Mouse (Mus musculus) limb, embryonic 11.5 days (tissue): ENCODE measurements at regions not wholly inside any gene's neighbourhood (a gene's known extent, or its start where the extent isn't known, plus 50 kb on each side); places are given as distances from the start of the nearest gene placed in this dataset.

Experiments
- ATAC-seq: fragments of 200-750 bp; cut with Nextera tagmentation; 2 replicates; pipeline ENCODE4 v1.8.0; 2017; ENCODE audit warnings: low read depth; ENCODE audit not compliant: insufficient number of reproducible peaks, low FRiP score, low TSS enrichment
- DNase-seq: peaks from one replicate; pipeline ENCODE4 v3.0.0-alpha.2; 2015; ENCODE audit warnings: low spot score
- H3K27ac ChIP-seq: fragments of 300-500 bp; sonication (generic); replicated peaks from 2 replicates; pipeline ENCODE4 v1.5.1; 2014; ENCODE audit warnings: low read depth, mild to moderate bottlenecking, low read length
- H3K27me3 ChIP-seq: fragments of 300-500 bp; sonication (generic); 2 replicates; pipeline ENCODE4 v1.6.1; 2014; ENCODE audit warnings: mild to moderate bottlenecking, low read length, mixed read lengths; ENCODE audit not compliant: control insufficient read depth, insufficient read depth
- H3K36me3 ChIP-seq: fragments of 300-500 bp; sonication (generic); 2 replicates; pipeline ENCODE4 v1.6.1; 2014; ENCODE audit warnings: mild to moderate bottlenecking, low read length, moderate library complexity, mixed read lengths; ENCODE audit not compliant: control insufficient read depth, insufficient read depth
- H3K4me1 ChIP-seq: fragments of 300-500 bp; sonication (generic); 2 replicates; pipeline ENCODE4 v1.6.1; 2014; ENCODE audit warnings: low read length, mixed read lengths; ENCODE audit not compliant: control insufficient read depth, insufficient read depth
- H3K4me2 ChIP-seq: fragments of 300-500 bp; sonication (generic); 2 replicates; pipeline ENCODE4 v1.6.1; 2014; ENCODE audit warnings: low read depth, mild to moderate bottlenecking, moderate library complexity; ENCODE audit not compliant: severe bottlenecking
- H3K4me3 ChIP-seq: fragments of 300-500 bp; sonication (generic); 2 replicates; pipeline ENCODE4 v1.5.1; 2014; ENCODE audit warnings: low read depth, low read length
- H3K9ac ChIP-seq: fragments of 300-500 bp; sonication (generic); 2 replicates; pipeline ENCODE4 v1.6.1; 2014; ENCODE audit warnings: mild to moderate bottlenecking, low read length
- H3K9me3 ChIP-seq: fragments of 300-500 bp; sonication (generic); 2 replicates; pipeline ENCODE4 v1.6.1; 2016; ENCODE audit warnings: low read length; ENCODE audit not compliant: control insufficient read depth
- WGBS: fragments of 180-500 bp; shearing (Covaris S2); extraction: QIAGEN DNeasy Blood & Tissue Kit; methylation state at CpG from one replicate; pipeline ENCODE4 v1.1.7; 2014; 5-methylcytosine and 5-hydroxymethylcytosine counted together

- Histone ChIP-seq H3K9me3 (no peaks in the 10 kb centered on the region), H3K9ac (no peak overlapping the region), H3K27me3 (no peaks in the 10 kb centered on the region), H3K4me3 (no peak overlapping the region), H3K4me2 (no peak overlapping the region), H3K4me1 (no peaks in the 10 kb centered on the region), H3K36me3 (no peaks in the 10 kb centered on the region), H3K27ac (no peak overlapping the region)
- 82% methylated on average over 7 of the region's 7 CpGs for WGBS
- no peak for ATAC-seq
- DNase-seq = no peak
Observed at GRCm38 (mm10) chr1:92766496-92766895, 64.9 kb upstream of the Gpc1 start.

- H3K4me1 ChIP-seq = peaks cover 14% of the 10 kb centered on the region
- no peak overlapping the region for H3K27ac ChIP-seq
- ATAC-seq (0 out of 2 replicates have a peak, but pooled peaks have one; percentile 9), DNase-seq (peak; percentile 31)
- H3K4me2 ChIP-seq = no peak overlapping the region
- H3K27me3 ChIP-seq = no peaks in the 10 kb centered on the region
- 57% methylated on average over 20 of the region's 20 CpGs for WGBS
- no peaks in the 10 kb centered on the region for H3K9me3 ChIP-seq
- H3K9ac ChIP-seq = no peak overlapping the region
- no peak overlapping the region for H3K4me3 ChIP-seq
- H3K36me3 ChIP-seq = no peaks in the 10 kb centered on the region
Observed at GRCm38 (mm10) chr1:92754793-92755488, 76.5 kb upstream of the Gpc1 start.

GRCm38 (mm10) chr1:92751700-92752136 lies 79.7 kb upstream of the Gpc1 start:
- 33% methylated on average over 4 of the region's 4 CpGs for WGBS
- H3K27ac ChIP-seq = no peak overlapping the region
- ATAC-seq = no peak; the same call in 1 of the 2 replicates

DNA sequence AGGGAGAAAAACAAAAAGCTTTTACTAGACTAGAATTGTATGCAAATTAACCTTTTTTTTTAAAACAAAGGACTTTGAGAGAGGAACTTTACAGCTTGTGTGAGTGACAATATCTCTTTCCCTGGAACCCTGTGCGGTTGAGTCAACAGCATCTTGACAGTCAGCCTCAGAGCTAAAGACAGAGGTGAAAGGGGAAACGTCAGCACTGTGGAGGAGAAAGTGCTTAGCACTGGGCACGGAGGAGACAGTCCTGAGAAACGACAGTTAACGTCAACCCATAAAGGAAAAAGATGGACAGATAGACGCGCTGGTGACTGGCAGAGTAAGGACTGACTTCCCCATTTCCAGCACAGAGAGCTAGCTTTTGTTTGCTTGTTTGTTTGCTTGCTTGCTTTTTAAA lies 82.0 kb upstream of the Gpc1 start:
- DNase-seq (no peak), ATAC-seq (no peak)
- Histone ChIP-seq H3K27me3 (no peaks in the 10 kb centered on the region), H3K36me3 (no peaks in the 10 kb centered on the region), H3K4me3 (no peak overlapping the region), H3K27ac (no peak overlapping the region), H3K9me3 (no peaks in the 10 kb centered on the region), H3K4me1 (peaks cover 7% of the 10 kb centered on the region), H3K4me2 (no peak overlapping the region), H3K9ac (no peak overlapping the region)
- 58% methylated on average over 7 of the region's 7 CpGs for WGBS

More at GRCm38 (mm10) chr1:92751700-92752136, 79.7 kb upstream of the Gpc1 start:
- Histone ChIP-seq H3K9me3 (no peaks in the 10 kb centered on the region), H3K36me3 (no peaks in the 10 kb centered on the region), H3K27me3 (no peaks in the 10 kb centered on the region), H3K4me1 (peaks cover 14% of the 10 kb centered on the region), H3K4me3 (no peak overlapping the region), H3K4me2 (no peak overlapping the region), H3K9ac (no peak overlapping the region)
- DNase-seq = no peak

- WGBS = 82% methylated on average over 5 of the region's 5 CpGs
- Histone ChIP-seq H3K4me3 (no peak overlapping the region), H3K4me1 (no peaks in the 10 kb centered on the region), H3K27me3 (no peaks in the 10 kb centered on the region), H3K9ac (no peak overlapping the region), H3K9me3 (no peaks in the 10 kb centered on the region), H3K27ac (no peak overlapping the region), H3K36me3 (no peaks in the 10 kb centered on the region), H3K4me2 (no peak overlapping the region)
- no peak for DNase-seq
- ATAC-seq = no peak
Observed at GRCm38 (mm10) chr1:92745284-92745683, 86.2 kb upstream of the Gpc1 start.

GRCm38 (mm10) chr1:92744528-92745241 lies 86.8 kb upstream of the Gpc1 start:
- H3K36me3 ChIP-seq = no peaks in the 10 kb centered on the region
- no peak for ATAC-seq
- H3K4me2 ChIP-seq = no peak overlapping the region
- 71% methylated on average over 9 of the region's 9 CpGs for whole genome bisulfite sequencing
- H3K4me1 ChIP-seq = no peaks in the 10 kb centered on the region
- H3K9ac ChIP-seq = no peak overlapping the region
- H3K27me3 ChIP-seq = no peaks in the 10 kb centered on the region
- H3K27ac ChIP-seq = no peak overlapping the region
- H3K9me3 ChIP-seq = no peaks in the 10 kb centered on the region
- H3K4me3 ChIP-seq = no peak overlapping the region
- no peak for DNase-seq

GRCm38 (mm10) chr1:92742881-92743621 lies 88.4 kb upstream of the Gpc1 start:
- 70% methylated on average over 4 of the region's 4 CpGs for WGBS
- Histone ChIP-seq H3K36me3 (no peaks in the 10 kb centered on the region), H3K4me2 (no peak overlapping the region), H3K4me1 (no peaks in the 10 kb centered on the region), H3K9me3 (no peaks in the 10 kb centered on the region), H3K27ac (no peak overlapping the region), H3K27me3 (no peaks in the 10 kb centered on the region), H3K9ac (no peak overlapping the region), H3K4me3 (no peak overlapping the region)
- ATAC-seq = no peak
- no peak for DNase-seq

- ATAC-seq = no peak
- H3K4me2 ChIP-seq = no peak overlapping the region
- H3K9ac ChIP-seq = no peak overlapping the region
- H3K27ac ChIP-seq = no peak overlapping the region
- no peaks in the 10 kb centered on the region for H3K9me3 ChIP-seq
- 84% methylated on average over 6 of the region's 6 CpGs for WGBS
- DNase-seq = no peak
- H3K27me3 ChIP-seq = no peaks in the 10 kb centered on the region
- no peak overlapping the region for H3K4me3 ChIP-seq
- H3K36me3 ChIP-seq = no peaks in the 10 kb centered on the region
- H3K4me1 ChIP-seq = no peaks in the 10 kb centered on the region
Observed at GRCm38 (mm10) chr1:92742300-92742699, 89.1 kb upstream of the Gpc1 start.
